Mouse (Mus musculus) olfactory bulb, adult 2 months (tissue): ENCODE measurements around the gene Dnajc6.

Source experiments
- CTCF ChIP-seq: fragments of 200-500 bp; IDR thresholded peaks from 2 replicates; pipeline ENCODE4 v1.5.1; 2012; ENCODE audit warnings: low read depth, mild to moderate bottlenecking, low read length, moderate library complexity; ENCODE audit not compliant: insufficient read depth
- POLR2A ChIP-seq: fragments of 200-500 bp; IDR thresholded peaks from 2 replicates; pipeline ENCODE4 v1.6.1; 2012; ENCODE audit warnings: mild to moderate bottlenecking, low read depth, low read length, moderate library complexity; ENCODE audit not compliant: insufficient read depth

DNA sequence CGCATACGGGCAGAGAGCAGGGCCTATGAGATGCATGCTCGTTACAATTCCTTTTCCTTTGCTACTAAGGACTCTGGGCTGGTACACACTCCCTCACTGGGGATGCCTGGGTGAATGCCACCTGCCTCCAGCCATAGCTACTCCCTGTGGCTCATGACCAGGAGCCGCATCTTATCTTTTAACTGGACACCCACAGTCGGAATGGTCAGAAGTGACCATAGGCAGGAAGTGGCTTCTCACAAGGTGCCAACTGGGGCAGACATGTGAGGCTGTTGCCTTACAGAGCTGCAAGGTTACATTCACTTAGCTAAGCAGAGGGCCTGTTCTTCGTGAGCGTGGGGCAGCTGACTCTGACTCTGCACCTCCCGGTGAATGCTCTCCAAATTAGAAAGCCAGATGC is 39.3 kb upstream of the Dnajc6 start:
- TF ChIP-seq CTCF = no peak
- TF ChIP-seq POLR2A = no peak
